Mouse (Mus musculus): ENCODE data around the gene Igfbp5.
A peak's percentile ranks its signal among the peaks of the same experiment; 100 is the strongest.

Gene Igfbp5

GRCm38 (mm10) chr1:72868429-72869215 lies 6.1 kb downstream of the Igfbp5 start:
- DNase-seq, result no peak

- DNase-seq, result no peak
Measured at GRCm38 (mm10) chr1:72867346-72867745, 7.3 kb downstream of the Igfbp5 start.

- DNase-seq, result no peak
Measured at GRCm38 (mm10) chr1:72866417-72866816, 8.3 kb downstream of the Igfbp5 start.

DNA sequence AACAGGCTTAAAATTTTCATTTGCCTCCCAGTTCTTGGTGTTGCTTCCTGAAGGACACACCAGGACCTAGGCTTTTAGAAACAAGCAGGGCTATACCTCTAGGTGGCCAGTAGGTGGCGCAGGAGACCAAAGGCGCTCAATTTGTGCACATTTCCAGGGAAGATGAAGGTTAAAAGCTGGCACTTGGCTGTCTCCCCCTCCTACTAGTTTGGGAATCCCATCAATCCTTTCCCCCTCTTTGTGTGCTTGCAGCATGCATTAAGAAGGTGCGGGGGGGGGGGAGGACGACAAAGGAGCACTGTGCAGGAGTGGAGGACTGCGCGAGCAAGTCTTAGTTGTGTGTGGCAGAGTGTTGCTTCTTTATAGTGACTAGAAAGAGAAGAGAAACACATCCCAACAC lies 8.8 kb downstream of the Igfbp5 start:
- DNase-seq, result peak; percentile 91 to 94

DNA sequence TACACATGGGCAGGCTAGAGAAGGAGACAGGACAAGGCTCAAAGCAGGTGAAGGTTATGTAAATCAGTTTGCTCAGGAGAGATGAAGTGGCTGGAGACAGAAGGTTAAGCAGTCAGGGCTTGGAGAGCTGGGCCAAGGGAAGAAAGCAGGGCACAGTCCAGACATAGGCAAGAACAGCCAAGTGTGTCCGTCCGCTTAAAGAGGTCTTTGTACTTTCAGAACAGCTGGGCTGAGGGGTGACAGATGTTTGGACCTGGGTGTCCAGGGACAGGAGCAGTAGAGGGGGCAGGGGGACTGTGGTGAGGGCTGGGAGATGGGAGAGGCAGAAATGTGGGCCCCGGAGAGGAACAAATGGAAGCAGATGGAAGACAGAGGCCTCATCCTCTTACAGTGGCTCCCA lies 10.4 kb downstream of the Igfbp5 start:
- no peak for DNase-seq

- no peak for DNase-seq
Measured at GRCm38 (mm10) chr1:72863692-72864091, 11.0 kb downstream of the Igfbp5 start.

GRCm38 (mm10) chr1:72862248-72862647 lies 12.4 kb downstream of the Igfbp5 start:
- no peak for DNase-seq

DNA sequence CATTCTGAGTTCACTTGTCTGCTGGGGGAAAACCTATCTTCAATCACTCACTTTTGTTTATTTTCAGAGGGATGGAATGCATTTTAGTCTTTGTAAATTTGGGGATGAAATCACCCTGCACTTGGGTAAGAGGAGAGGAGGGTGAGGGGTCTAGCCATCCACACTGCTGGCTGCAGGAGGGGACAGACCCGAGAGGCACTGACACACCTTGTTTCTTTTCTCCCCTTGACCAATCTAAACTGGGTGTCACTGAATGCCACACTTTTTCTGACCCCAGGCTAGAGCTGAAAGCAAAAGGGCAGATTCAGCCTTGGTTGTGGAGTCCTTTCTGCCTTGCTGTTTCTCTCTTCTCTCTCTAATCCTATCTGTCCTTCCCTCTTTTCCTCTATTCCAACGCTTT lies 13.0 kb downstream of the Igfbp5 start:
- no peak for DNase-seq

DNA sequence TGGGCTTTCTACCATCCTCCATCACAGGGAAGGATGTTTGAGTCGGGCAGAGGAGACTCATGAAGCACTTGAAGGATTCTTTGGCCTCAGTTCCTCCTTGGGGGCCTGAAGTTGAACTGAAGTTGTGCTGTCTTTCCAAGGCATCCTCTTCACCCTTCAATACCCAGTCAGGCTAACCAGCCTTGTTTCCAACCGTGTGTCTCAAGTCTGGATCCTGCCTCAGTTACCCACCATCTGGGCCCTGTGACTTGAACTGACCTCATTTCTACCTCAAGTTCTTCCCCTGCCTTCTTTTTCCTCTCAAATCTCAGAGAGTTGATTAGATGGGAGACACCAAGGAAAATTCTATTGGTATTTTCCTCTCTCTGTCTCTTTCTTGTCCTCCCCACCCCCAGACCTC lies 14.2 kb downstream of the Igfbp5 start:
- DNase-seq, result no peak

DNA sequence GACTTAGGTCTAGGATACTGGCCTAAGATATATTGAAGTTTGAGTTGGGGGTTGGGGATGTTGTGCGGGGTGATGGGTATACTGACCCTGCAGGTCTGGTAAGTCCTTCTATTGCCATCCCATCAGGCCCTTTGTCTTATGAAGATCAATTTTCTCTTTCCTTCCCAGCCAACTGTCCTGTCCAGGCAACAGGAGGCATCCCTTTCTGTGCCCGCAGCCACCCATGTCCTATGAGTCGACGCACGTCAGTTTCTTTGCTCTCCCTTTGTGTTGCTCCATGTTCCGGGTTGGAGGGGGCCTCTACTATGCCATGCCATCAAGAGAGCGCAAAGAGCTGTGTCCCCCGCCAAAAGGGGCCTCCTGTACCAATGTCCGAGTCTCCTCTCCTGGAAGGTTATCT lies 14.7 kb downstream of the Igfbp5 start:
- DNase-seq, result no peak

DNA sequence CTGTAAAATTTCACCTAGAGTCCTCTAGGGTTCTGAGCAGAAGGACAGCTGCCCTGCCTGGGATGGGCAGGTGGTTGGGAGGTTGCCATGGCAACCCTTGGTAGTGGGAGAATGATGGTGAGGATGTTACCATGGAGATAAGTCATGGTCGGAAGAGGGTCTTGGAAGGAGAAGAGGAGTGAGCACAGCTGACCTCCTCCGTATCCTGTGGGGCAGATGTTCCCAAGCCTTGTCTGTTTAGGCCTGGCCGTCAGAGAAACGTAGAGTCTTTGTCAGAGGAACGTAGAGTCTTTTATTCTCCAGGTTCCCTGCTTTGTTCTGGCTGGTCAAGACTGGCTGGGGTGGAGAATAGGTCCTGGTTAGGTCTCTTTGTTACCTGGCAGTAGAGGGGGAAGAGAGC lies 15.8 kb downstream of the Igfbp5 start:
- DNase-seq, result peak; percentile 82 to 86

DNA sequence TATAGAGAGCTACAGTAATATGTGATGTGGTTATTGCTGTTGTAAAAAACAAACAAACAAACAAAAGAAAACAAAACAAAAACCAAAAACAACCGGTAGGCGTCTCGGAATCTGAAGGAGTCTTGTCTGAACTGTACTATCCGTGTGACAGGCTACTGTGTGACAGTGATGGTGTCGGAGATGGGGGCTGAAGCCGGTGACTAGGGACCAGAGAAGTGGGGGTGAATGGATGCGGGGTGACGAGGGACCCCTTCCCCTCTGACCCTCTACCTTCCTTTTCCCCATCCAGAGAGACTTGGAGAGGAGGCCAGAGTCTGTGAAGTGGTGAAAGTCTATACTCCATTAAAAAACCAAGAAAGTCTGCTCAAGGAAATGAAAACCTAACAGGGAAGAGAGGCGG lies 16.4 kb downstream of the Igfbp5 start:
- no peak for DNase-seq

- DNase-seq, result no peak
Measured at GRCm38 (mm10) chr1:72857631-72858030, 17.1 kb downstream of the Igfbp5 start.

GRCm38 (mm10) chr1:72857142-72857541 lies 17.5 kb downstream of the Igfbp5 start:
- no peak for DNase-seq

GRCm38 (mm10) chr1:72856209-72856909 lies 18.3 kb downstream of the Igfbp5 start:
- DNase-seq, result no peak

GRCm38 (mm10) chr1:72855729-72856128 lies 19.0 kb downstream of the Igfbp5 start:
- DNase-seq, result no peak

GRCm38 (mm10) chr1:72854337-72855237 lies 20.1 kb downstream of the Igfbp5 start:
- peak; percentile 75 to 82 for DNase-seq

- no peak for DNase-seq
Measured at GRCm38 (mm10) chr1:72853759-72854158, 20.9 kb downstream of the Igfbp5 start.

GRCm38 (mm10) chr1:72849037-72849436 lies 25.6 kb downstream of the Igfbp5 start:
- DNase-seq, result peak; percentile 61 to 73

DNA sequence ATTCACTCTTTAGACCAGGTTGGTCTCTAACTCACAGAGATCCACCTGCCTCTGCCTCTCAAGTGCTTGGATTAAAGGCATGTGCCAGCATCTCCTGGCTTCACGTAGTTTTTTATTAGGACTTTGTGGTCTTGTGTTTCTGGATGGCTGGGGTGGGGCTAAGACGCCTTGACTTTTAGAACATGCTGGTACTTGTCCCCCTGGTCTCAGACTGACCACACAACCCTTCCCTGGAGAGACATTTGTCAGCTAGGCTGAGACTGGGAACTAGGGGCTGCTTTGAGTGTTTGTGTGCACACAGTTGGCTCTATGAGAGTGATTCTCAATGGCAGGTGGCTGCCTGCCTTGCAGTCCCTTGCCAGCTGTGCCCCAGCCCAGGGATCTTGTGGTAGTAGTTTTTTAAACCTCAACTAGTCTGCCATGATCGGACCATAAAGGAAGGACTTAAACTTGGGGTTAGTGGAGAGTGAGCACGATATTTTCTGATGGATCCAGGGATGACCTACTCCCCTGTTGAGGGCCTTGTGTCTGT lies 26.8 kb downstream of the Igfbp5 start:
- DNase-seq, result no peak

- no peak for DNase-seq
Measured at GRCm38 (mm10) chr1:72844675-72845074, 30.0 kb downstream of the Igfbp5 start.

- no peak for DNase-seq
Measured at GRCm38 (mm10) chr1:72842666-72843459, 31.8 kb downstream of the Igfbp5 start.

Measured in cerebellum, postnatal 10 days (tissue).